Mouse (Mus musculus) adrenal gland, postnatal 25 days (tissue): Measurements from ENCODE around the gene Rab1b. TPM values are rescaled to one million over a fixed set of nuclear protein-coding genes. Genes with fewer than 3 reads are reported as not detected.

Experiments
- DNase-seq: peaks from one replicate; pipeline ENCODE4 v3.0.0; 2021; ENCODE audit warnings: mixed read lengths
- total RNA-seq: library from RNA; stranded (reverse); gene quantifications from 2 replicates; pipeline ENCODE4 v1.2.3, GENCODE M21; 2021

The Rab1b gene
- total RNA-seq, 1 experiment from 2014 or later: 186 TPM

DNA sequence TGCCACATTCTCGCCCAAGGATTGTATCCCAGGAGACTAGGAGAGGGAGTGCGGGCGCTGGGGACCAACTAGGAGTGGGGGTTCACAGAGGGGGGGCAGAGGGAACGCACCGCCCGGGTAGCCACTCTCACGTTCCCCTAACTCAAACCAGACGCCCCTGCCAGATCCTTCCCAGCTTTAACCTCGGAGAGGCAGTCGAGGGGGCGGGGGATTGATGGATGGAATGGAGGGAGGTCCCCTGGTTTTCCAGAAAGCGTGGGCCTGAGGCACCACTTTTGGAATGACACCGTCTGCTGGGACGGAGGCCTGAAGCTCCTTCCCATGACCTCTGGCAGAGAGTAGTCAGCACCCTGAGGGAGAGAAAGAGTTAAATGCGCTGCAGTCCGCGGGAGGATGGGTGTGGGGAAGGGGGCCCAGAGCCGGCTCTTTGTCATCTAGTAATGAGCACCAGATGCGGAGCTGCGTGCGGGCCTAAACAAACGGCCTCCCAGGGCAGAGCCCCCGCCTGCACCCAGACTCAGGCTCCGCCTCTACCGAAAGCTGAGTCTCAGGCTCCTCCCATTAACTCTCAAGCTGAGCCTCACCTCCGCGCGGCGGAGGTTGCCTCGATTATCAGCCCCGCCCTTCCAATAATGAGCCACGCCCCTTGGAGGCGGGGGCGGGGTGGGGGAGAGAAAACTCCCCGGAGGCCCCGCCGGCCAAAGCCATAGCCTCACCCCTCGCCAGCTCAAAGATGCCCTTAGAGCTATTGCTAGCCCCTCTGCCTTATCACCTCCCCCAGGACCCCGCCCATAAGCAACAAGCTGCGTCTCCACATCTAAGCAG is 35.1 kb downstream of the Rab1b start:
- DNase-seq: peak; percentile 75

GRCm38 (mm10) chr19:5071077-5071476 is 35.8 kb downstream of the Rab1b start:
- DNase-seq: no peak

DNA sequence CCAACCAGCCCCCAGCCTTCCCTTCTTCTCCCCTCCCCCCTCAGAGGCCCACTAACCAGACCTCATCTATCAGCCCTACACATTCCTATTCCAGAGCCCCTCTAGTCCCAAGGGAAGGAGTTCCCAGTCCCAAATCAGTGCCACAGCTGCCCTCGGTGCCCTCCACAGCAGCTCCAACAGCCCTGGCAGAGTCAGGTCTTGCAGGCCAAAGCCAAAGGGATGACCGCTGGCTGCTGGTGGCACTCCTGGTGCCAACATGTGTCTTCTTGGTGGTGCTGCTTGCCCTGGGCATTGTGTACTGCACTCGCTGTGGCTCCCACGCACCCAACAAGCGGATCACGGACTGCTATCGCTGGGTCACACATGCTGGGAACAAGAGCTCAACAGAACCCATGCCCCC is 36.9 kb downstream of the Rab1b start:
- no peak for DNase-seq

DNA sequence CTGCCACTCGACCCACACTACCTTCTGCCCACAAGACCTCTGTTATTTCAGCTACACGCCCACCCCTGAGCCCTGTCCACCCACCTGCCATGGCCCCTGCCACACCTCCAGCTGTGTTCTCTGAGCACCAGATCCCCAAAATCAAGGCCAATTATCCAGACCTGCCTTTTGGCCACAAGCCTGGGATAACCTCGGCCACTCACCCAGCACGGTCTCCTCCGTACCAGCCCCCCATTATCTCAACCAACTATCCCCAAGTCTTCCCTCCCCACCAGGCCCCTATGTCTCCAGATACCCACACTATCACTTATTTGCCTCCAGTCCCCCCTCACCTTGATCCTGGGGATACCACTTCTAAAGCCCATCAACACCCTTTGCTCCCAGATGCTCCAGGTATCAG is 37.4 kb downstream of the Rab1b start:
- DNase-seq: no peak

GRCm38 (mm10) chr19:5068570-5069234 is 38.2 kb downstream of the Rab1b start:
- DNase-seq: no peak

DNA sequence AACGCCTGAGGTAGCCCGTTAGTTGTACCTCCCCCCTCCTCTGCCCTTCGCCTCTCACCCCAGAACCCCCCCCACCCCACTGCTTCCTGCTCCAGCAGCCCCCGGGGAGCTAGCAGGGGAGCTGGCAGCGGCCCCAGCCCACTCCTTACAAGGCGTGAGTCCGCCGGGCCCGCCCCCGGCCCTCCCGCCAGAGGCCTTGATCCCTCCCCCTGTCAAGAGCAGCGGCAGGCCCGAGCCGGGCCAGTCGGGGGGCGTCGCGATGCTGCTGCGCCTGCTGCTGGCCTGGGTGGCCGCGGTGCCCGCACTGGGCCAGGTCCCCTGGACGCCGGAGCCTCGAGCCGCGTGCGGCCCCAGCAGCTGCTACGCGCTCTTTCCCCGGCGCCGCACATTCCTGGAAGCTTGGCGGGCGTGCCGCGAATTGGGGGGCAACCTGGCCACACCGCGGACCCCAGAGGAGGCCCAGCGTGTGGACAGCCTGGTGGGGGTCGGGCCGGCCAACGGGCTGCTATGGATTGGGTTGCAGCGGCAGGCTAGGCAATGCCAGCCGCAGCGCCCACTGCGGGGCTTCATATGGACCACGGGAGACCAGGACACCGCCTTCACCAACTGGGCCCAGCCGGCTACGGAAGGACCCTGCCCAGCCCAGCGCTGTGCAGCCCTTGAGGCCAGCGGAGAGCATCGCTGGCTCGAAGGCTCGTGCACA is 38.9 kb downstream of the Rab1b start, which contains the start of gene Cd248:
TSS of gene Cd248 (plus strand) at position 212 of the 703 bp plus-strand sequence.
- peak; percentile 69 for DNase-seq

- DNase-seq: no peak
Observed at GRCm38 (mm10) chr19:5067040-5067799, 39.7 kb downstream of the Rab1b start.

- DNase-seq: no peak
Observed at GRCm38 (mm10) chr19:5065104-5065503, 41.8 kb downstream of the Rab1b start.

DNA sequence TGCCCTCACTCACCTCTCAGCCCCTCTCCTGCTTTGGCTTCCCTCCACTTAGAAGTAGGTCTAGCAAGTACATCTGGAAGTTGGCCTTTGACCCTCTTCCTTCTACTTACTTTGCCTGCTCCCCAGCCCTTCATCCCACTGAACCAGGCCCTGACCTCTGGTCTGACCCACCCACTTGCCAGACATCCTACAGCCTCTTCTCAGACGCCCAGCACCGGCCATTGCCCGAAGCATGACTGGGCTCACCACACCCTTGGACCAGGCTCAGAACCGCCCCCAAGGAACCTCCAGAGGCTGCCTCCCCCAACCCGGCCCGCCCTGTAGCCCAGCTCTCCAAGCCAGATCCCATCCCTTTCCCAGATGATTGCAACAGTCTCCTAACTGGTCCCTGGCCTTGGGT is 44.4 kb downstream of the Rab1b start:
- DNase-seq: no peak

GRCm38 (mm10) chr19:5062041-5062440 is 44.8 kb downstream of the Rab1b start:
- no peak for DNase-seq

GRCm38 (mm10) chr19:5060365-5061330 is 46.2 kb downstream of the Rab1b start:
- DNase-seq: no peak

- no peak for DNase-seq
Observed at GRCm38 (mm10) chr19:5058801-5059771, 47.8 kb downstream of the Rab1b start.

DNA sequence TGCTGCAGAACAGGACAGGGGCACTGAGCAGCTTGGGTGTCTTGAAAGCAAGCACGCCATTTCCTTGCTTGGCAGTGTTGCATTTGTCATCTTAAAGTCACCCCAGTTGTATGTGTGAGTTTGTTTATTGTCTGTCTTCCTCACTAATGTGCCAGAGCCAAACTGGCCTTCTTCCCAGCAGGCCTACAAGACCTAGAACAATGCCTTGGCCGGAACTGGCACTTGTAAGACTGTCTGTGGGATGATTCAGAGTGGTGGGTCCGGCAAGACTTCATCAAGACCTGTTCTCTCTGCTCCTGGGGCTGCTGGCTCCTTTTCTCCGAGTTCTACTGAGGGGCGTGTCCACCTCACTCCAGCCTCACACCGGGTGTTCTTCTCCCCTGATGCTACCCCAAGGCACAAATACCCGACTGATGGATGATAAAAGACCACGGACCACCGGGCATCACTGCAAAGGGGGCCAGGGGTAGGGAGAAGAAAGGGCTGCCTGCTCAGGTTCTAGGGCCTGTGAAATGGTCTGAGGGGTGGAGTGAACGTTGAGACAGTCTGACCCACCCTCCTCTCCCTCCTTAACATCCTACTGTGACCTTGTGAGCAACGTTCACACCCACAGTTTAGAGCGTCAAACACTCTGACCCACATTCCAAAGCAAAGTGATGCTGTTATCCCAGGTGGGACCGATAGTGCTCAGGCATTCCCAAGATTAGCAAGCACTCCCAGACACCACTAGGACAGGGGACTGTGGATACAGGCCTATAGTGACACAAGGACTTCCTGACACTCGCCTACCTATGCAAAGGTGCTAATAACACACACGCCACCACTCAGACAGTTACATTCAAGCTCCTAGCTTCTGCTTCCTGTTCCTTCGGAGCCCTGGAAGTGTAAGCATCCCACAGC is 48.7 kb downstream of the Rab1b start:
- no peak for DNase-seq

GRCm38 (mm10) chr19:5056251-5056650 is 50.6 kb downstream of the Rab1b start:
- DNase-seq: no peak

DNA sequence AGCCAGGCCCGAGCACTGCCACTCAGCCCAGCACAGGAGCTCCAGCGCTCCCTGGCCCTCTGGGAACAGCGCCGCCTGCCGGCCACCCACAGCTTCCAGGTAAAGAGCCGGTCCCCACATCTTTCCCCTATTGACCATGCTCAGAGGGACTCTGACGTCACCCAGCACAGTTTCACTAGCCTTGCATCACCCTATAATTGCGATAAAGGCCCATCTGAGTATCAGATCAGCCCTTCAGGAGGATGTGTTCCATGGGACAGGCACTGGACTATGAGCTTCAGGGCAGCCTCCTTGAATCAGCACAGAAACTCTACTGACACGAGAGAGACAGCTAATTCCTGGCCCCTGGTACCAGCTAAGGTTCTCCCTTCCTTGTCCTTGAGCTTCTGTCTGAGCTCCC is 53.0 kb downstream of the Rab1b start:
- peak; percentile 67 for DNase-seq

GRCm38 (mm10) chr19:5052853-5053252 is 54.0 kb downstream of the Rab1b start:
- DNase-seq: no peak

DNA sequence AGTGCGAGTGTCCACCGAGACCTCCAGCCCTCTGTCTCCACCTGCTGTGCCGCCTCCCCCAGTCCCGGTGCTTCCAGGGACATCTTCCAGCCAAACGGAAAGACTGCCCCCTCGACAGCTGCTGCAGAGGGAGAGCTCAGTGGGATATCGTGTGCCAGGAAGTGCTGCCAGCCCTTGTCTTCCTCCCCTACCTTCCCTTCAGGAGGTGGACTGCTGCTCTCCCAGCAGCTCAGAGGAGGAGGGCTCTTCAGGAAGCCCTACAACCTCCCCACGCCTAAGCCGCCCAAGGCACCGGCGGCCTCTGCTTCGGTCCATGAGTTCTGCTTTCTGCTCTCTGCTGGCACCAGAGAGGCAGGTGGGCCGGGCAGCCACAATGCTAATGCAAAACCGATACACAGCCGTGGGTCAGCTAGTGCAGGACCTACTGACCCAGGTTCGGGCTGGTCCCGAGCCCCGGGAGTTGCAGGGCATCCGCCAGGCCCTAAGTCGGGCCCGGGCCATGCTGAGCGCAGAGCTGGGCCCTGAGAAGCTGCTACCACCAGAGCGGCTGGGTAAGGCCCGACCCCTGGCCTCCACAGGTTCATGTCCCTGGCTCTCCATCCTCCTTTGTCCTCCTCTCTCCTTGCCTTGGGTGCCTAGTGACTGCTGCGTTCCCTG is 54.6 kb downstream of the Rab1b start:
- no peak for DNase-seq

DNA sequence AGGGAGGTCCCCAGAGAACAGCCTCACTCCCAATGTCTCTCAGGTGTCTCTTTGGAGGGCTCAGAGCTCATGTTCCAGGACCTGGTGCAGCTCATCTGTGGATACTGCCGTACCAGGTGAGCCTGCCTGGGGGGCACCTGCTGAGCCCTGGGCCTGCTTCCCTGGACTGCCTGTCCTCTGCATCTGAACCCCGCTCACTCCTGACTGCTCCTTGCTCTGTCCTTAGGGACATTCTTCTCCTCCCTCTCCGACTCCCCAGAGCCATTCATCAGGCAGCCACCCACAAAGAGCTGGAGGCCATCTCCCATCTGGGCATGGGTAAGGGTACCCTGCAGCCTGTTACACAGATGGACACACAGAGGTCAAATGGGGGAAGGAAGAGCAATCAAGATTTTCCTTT is 55.4 kb downstream of the Rab1b start:
- no peak for DNase-seq
